Mouse (Mus musculus) spleen, adult 2 months (tissue): ENCODE results near the gene Rpl19.

Experiments used
- CTCF ChIP-seq: fragments of 200-500 bp; IDR thresholded peaks from 2 replicates; pipeline ENCODE4 v1.5.1; 2011; ENCODE audit warnings: mild to moderate bottlenecking, inconsistent platforms; ENCODE audit not compliant: insufficient read depth, insufficient read length, insufficient replicate concordance; ENCODE audit errors: extremely low read depth
- POLR2A ChIP-seq: fragments of 200-500 bp; IDR thresholded peaks from 2 replicates; pipeline ENCODE4 v1.6.1; 2011; ENCODE audit warnings: low read depth, low read length, inconsistent platforms

DNA sequence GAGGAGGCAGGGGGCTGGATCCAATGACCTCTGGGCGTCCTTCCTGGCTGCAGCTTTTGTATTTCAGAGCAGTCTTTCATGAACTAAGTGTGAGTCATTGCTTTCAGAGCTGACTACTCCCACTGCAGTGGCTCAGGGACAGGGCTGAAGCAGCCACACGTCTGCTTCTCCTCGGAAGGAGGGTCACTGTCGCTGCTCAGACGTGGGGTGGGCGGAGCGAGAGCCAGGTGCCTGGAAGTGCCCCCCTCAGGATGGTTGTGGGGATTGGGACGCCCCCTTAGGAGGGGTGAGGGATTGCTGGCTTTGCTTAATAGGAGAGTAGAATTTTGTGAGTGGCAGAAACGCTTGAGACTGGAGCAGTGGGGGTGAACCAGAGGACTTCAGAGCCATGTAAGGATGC, 31.0 kb downstream of the Rpl19 start:
- TF ChIP-seq CTCF (no peak), POLR2A (no peak)
